8 mouse cellular contexts compared by ENCODE assay signal in the genomic region with DNA sequence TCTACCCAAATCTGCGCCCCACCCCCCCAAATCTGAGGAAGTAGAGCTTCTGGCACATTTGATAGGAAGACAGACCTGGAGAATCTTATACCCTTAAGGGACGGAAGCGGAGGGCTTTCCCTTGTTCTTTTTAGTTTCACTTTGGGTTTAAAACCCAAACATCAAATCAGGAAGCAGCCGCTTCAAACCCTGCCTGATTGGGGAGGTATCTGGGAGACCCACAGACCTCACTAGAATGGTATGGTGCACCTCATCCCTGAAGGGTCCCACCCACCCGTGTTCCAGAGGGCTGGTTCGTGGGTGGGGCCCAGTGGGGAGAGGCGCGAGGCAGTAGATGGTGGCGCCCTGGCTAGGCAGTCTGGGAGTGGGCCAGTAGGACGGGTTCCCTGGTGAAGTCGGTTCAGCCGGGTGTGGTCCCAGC. TPM values are rescaled to one million over a fixed set of nuclear protein-coding genes. Genes with fewer than 3 reads are reported as not detected.
DNase-seq lines count a peak whose midpoint lies in the region; ATAC-seq and TF ChIP-seq lines count a peak whose summit lies in the region.

No protein-coding gene starts in this region.

- peaks cover 41% of the 10 kb centered on the region for H3K4me1 ChIP-seq in liver, embryonic 11.5 days (replicated peaks; ENCODE audit: control insufficient read depth, insufficient read depth, low read length)
- H3K4me1 ChIP-seq in cerebellum, adult 2 months (ENCODE audit: control insufficient read depth, insufficient read depth, low read length) = peaks cover 39% of the 10 kb centered on the region

- H3K36me3 ChIP-seq in liver, embryonic 11.5 days (ENCODE audit: control insufficient read depth, insufficient read depth, low read length) = no peaks in the 10 kb centered on the region; the same call in 1 of the 2 replicates
- H3K36me3 ChIP-seq in splenic B cell, adult 2 months (ENCODE audit: control insufficient read depth, insufficient read depth, low read length, poor library complexity, severe bottlenecking) = no peaks in the 10 kb centered on the region

- H3K27ac ChIP-seq in liver, embryonic 11.5 days (ENCODE audit: low read depth, low read length) = peak overlapping the region; percentile 70
- H3K27ac ChIP-seq in cerebellum, adult 2 months (ENCODE audit: insufficient read depth, low read length) = no peak overlapping the region

- no peak for TF ChIP-seq CTCF in cerebellum, adult 2 months (IDR thresholded peaks at IDR 0.05; ENCODE audit: borderline replicate concordance, insufficient read depth, low read depth, low read length)

- TF ChIP-seq POLR2A in cerebellum, adult 2 months (IDR thresholded peaks at IDR 0.05; ENCODE audit: borderline replicate concordance, insufficient read depth, low read length) = no peak

- WGBS in liver, embryonic 11.5 days = 53% methylated on average over 12 of the region's 12 CpGs
- 74% methylated on average over 12 of the region's 12 CpGs for WGBS in cerebellum, adult 2 months

- peak overlapping the region; percentile 10; the same call in 1 of the 2 replicates for H3K9ac ChIP-seq in liver, embryonic 11.5 days (ENCODE audit: low read depth, low read length)

- no peaks in the 10 kb centered on the region for H3K9me3 ChIP-seq in liver, embryonic 11.5 days (ENCODE audit: control insufficient read depth, low read length)

- H3K27me3 ChIP-seq in liver, embryonic 11.5 days (replicated peaks; ENCODE audit: control insufficient read depth, insufficient read depth, low read length) = no peaks in the 10 kb centered on the region
- H3K27me3 ChIP-seq in splenic B cell, adult 2 months (ENCODE audit: control insufficient read depth, insufficient read depth, low read length, poor library complexity, severe bottlenecking) = no peaks in the 10 kb centered on the region
- H3K27me3 ChIP-seq in cerebellum, adult 2 months (ENCODE audit: control insufficient read depth, insufficient read depth, low read length) = no peaks in the 10 kb centered on the region

- peak; percentile 25 for DNase-seq in cerebellum, adult 9-10 months
- no peak for DNase-seq in cerebellum, postnatal 25 days
- DNase-seq in urinary bladder, postnatal 25 days (ENCODE audit: low spot score) = peak; percentile 36
- no peak for DNase-seq in urinary bladder, postnatal 4 days (ENCODE audit: low spot score in 2 of 2)
- DNase-seq in liver, embryonic 11.5 days (ENCODE audit: low spot score) = no peak
- DNase-seq in splenic B cell, adult 2 months (ENCODE audit: low read depth, low spot score) = peak; percentile 51
- DNase-seq in right cerebral cortex, postnatal 36 days (ENCODE audit: low spot score in 2 of 2) = no peak
- DNase-seq in cerebellum, adult 2 months = no peak

- H3K4me2 ChIP-seq in liver, embryonic 11.5 days = peak overlapping the region; percentile 68

- peak; percentile 44; the same call in 1 of the 2 replicates for ATAC-seq in liver, embryonic 11.5 days (replicated peaks; ENCODE audit: low FRiP score)

- H3K4me3 ChIP-seq in liver, embryonic 11.5 days (ENCODE audit: low read depth, low read length) = peak overlapping the region; percentile 42
- H3K4me3 ChIP-seq in cerebellum, adult 2 months (replicated peaks; ENCODE audit: insufficient read depth, low read depth, low read length) = no peak overlapping the region

RNA-seq across cellular contexts. Expression of a gene that starts 44.7 kb away (rescaled TPM):
- 98.9 and 115 TPM in 2 replicates for polyA plus RNA-seq in liver, embryonic 11.5 days (2014; fragmentation: Nextera tagmentation; extraction: Ambion mirVana)
- 39.2 and 40.0 TPM in 2 replicates for polyA plus RNA-seq in cerebellum, adult 2 months (2012; rRNA removed)

Comparison
In these comparisons a context has a peak if more than half of its experiments do, and no peak if none do; other contexts are left out.
1. DNase-seq: peak in cerebellum, adult 9-10 months (single experiment), urinary bladder, postnatal 25 days (single experiment) and splenic B cell, adult 2 months (single experiment); none in cerebellum, postnatal 25 days (0 of 2), urinary bladder, postnatal 4 days (0 of 2), liver, embryonic 11.5 days (single experiment), right cerebral cortex, postnatal 36 days (0 of 2) and cerebellum, adult 2 months (0 of 2).